Mouse (Mus musculus) stomach, embryonic 15.5 days (tissue): ENCODE measurements around the gene Tmem62. TPM values are rescaled to one million over a fixed set of nuclear protein-coding genes. Genes with fewer than 3 reads are reported as not detected.

Experiments
- ATAC-seq: fragments of 200-750 bp; cut with Nextera tagmentation; 2 replicates; pipeline ENCODE4 v1.8.0; 2017; ENCODE audit warnings: low read depth, moderate number of reproducible peaks, moderate TSS enrichment; ENCODE audit not compliant: insufficient read depth, low FRiP score
- H3K27ac ChIP-seq: fragments of 300-500 bp; sonication (generic); 2 replicates; pipeline ENCODE4 v1.5.1; 2015; ENCODE audit warnings: mild to moderate bottlenecking, inconsistent platforms
- H3K27me3 ChIP-seq: fragments of 300-500 bp; sonication (generic); replicated peaks from 2 replicates; pipeline ENCODE4 v1.6.1; 2015; ENCODE audit warnings: inconsistent platforms
- H3K36me3 ChIP-seq: fragments of 300-500 bp; sonication (generic); 2 replicates; pipeline ENCODE4 v1.6.1; 2015; ENCODE audit warnings: inconsistent platforms
- H3K4me1 ChIP-seq: fragments of 300-500 bp; sonication (generic); 2 replicates; pipeline ENCODE4 v1.6.1; 2015; ENCODE audit warnings: inconsistent platforms
- H3K4me2 ChIP-seq: fragments of 300-500 bp; sonication (generic); 2 replicates; pipeline ENCODE4 v1.6.1; 2015; ENCODE audit warnings: mild to moderate bottlenecking, inconsistent platforms
- H3K4me3 ChIP-seq: fragments of 300-500 bp; sonication (generic); replicated peaks from 2 replicates; pipeline ENCODE4 v1.5.1; 2015; ENCODE audit warnings: inconsistent platforms
- H3K9ac ChIP-seq: fragments of 300-500 bp; sonication (generic); 2 replicates; pipeline ENCODE4 v1.6.1; 2015; ENCODE audit warnings: inconsistent platforms
- H3K9me3 ChIP-seq: fragments of 300-500 bp; sonication (generic); 2 replicates; pipeline ENCODE4 v1.6.1; 2016; ENCODE audit warnings: inconsistent platforms
- WGBS: fragments of 180-500 bp; shearing (Covaris S2); methylation state at CpG from one replicate; pipeline ENCODE4 v1.1.7; 2015; 5-methylcytosine and 5-hydroxymethylcytosine counted together
- polyA plus RNA-seq: library from polyadenylated mRNA; unstranded; fragments of >200 nt; fragmentation: Nextera tagmentation; extraction: Ambion mirVana; gene quantifications from 2 replicates; pipeline ENCODE4 v1.2.1, GENCODE M21; 2015

Gene Tmem62
- polyA plus RNA-seq, 1 experiment from 2014 or later = 3.5 TPM

- WGBS = 68% methylated on average over 2 of the region's 2 CpGs
Observed at GRCm38 (mm10) chr2:121003586-121003985, 26.8 kb downstream of the Tmem62 start.

DNA sequence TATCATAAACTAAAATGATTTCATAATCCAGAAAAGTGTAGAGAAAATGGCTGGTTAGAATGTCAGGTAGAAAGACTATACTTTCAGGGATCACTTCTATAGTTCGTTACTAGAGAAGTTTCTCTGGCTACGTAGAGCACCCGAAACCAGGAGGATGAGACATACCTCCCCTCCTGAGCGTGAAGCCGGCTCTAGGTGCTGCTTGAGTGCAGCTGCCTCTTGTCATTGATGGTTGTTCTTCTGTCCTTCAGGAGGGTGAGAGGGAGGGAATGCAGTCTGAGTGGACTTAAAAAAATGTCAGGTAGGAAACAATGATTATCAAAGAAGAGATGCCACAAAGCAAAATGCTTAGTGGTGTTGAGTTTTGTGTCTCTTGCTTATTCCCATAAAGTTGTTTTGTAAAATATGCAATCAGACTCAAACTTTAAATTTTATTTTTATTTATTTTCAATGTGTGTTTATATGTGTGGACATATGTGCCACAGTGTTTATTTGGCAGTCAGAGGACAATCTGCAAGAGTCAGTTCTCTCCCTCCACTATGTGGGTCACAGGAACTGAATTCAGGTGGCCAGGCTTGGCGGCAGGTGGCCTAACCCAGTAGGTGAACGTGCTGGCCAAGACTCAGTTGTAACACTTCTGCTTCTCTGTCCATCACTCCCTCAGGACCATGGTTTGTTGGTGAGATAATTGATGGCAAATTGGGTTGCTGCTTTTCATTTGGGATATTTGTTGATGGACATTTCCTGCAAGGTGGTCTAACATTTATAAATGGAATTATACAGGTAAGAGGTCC, 27.4 kb downstream of the Tmem62 start:
- Histone ChIP-seq H3K4me2 (no peak overlapping the region), H3K9me3 (no peaks in the 10 kb centered on the region), H3K27ac (no peak overlapping the region), H3K27me3 (no peaks in the 10 kb centered on the region), H3K4me3 (no peak overlapping the region), H3K36me3 (no peaks in the 10 kb centered on the region), H3K4me1 (peaks cover 5% of the 10 kb centered on the region), H3K9ac (no peak overlapping the region)
- WGBS = 84% methylated on average over 7 of the region's 7 CpGs
- no peak for ATAC-seq

More at GRCm38 (mm10) chr2:121003586-121003985, 26.8 kb downstream of the Tmem62 start:
- Histone ChIP-seq H3K4me1 (no peaks in the 10 kb centered on the region), H3K36me3 (no peaks in the 10 kb centered on the region), H3K4me2 (no peak overlapping the region), H3K27me3 (no peaks in the 10 kb centered on the region), H3K9me3 (no peaks in the 10 kb centered on the region), H3K27ac (no peak overlapping the region), H3K9ac (no peak overlapping the region), H3K4me3 (no peak overlapping the region)
- ATAC-seq = no peak

GRCm38 (mm10) chr2:121006986-121007385, 30.2 kb downstream of the Tmem62 start:
- Histone ChIP-seq H3K36me3 (no peaks in the 10 kb centered on the region), H3K27me3 (no peaks in the 10 kb centered on the region), H3K9me3 (no peaks in the 10 kb centered on the region), H3K9ac (no peak overlapping the region), H3K27ac (no peak overlapping the region), H3K4me3 (no peak overlapping the region), H3K4me1 (peaks cover 7% of the 10 kb centered on the region), H3K4me2 (no peak overlapping the region)
- 81% methylated on average over 1 of the region's 1 CpGs for WGBS
- ATAC-seq = no peak

DNA sequence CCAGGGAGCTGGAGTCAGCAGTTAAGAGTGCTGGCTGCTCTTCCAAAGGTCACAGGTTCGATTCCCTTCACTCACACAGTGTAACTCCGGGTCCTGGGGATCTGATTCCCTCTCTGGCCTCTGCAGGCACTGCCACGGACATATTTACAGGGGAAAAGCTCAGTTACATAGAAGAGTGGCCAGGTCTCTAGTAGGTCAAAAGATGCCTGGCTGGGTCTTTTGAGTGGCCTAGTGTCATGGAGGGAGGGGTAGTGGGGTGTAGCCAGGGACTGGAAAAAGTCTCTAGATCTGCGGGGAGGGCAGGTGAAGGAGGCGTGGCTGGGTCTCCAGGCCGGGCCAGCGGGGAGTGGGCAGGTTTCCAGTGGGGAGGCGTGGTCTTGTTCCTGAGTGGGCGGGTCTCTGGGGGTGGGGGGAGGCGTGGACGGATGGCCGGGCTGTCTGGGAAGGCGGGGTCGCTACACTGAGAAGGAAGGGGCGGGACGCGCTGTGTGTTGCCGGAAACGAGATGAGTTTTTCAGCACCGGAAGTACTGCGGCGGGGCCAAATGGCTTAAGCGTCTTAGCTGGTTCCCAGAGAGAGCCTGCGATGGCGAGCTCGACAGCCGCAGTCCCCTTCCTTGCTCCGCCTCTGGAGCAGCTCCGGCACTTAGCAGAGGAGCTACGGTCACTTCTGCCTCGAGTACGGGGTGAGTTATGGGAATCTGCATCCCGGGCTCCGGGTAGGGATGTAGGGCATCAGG, 31.3 kb downstream of the Tmem62 start, which contains the start of gene Ccndbp1:
Gene Ccndbp1, plus strand, starts transcription at position 479 of the 739 bp plus-strand sequence.
- WGBS = 2% methylated on average over 34 of the region's 34 CpGs
- Histone ChIP-seq H3K36me3 (no peaks in the 10 kb centered on the region), H3K9me3 (no peaks in the 10 kb centered on the region), H3K27me3 (no peaks in the 10 kb centered on the region), H3K9ac (peak within 1 kb of the TSS; percentile 66), H3K4me2 (peak within 1 kb of the TSS; percentile 88), H3K4me1 (peaks cover 7% of the 10 kb centered on the region), H3K27ac (0 out of 2 replicates have a peak within 1 kb of the TSS, but pooled peaks have one; percentile 5), H3K4me3 (peak within 1 kb of the TSS; percentile 81)
- ATAC-seq = peak; percentile 97

DNA sequence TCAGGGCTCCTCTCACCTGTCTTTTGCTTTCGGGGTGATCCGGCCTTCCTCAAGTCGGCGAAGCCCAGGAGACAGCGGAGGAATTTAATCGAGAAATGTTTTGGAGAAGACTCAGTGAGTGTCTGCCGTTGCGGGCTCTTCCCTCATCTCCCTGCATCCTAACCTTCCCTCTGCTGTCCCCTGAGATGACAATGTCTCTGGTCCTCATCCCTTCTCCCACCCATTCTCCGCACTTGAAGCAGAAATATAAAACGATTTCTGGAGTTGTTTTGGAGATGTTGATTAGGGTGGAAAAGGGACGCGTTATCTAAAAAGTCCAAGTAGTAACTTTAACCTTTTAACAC, 31.8 kb downstream of the Tmem62 start:
- H3K4me3 ChIP-seq = peak overlapping the region; percentile 81
- H3K9me3 ChIP-seq = no peaks in the 10 kb centered on the region
- under 1% methylated on average over 12 of the region's 12 CpGs for WGBS
- H3K4me2 ChIP-seq = peak overlapping the region; percentile 88
- H3K27ac ChIP-seq = no peak overlapping the region
- peak overlapping the region; percentile 66 for H3K9ac ChIP-seq
- peaks cover 7% of the 10 kb centered on the region for H3K4me1 ChIP-seq
- no peaks in the 10 kb centered on the region for H3K27me3 ChIP-seq
- ATAC-seq = peak; percentile 7; the same call in 1 of the 2 replicates
- no peaks in the 10 kb centered on the region for H3K36me3 ChIP-seq

DNA sequence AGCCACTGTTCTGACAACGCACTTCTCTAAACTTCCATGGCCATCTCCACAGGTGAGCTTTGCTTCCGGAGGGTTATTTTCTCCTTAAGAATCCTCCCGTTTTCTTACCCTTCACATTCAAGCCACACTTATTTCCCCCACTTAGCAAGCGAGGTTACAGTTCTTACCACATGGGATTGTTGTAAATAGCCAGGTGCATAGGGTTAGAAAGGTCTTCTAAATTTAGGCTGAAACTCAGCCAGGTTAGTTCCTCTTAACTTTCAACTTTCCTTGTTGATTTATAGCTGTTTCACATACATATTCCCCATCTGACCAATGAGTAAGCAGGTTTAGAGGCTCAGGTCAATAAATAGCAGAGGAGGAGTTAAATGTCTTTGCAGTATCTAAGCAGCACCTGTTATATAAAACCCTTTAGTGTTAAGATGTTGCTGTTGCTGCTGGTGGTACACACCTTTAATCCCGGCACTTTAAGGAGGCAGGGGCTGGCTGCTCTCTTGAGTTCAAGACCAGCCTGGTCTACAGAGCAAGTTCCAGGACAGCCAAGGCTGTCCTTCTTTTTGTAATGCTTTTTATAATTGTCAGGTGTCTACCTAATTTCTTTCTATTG, 32.4 kb downstream of the Tmem62 start:
- H3K4me1 ChIP-seq = peaks cover 7% of the 10 kb centered on the region
- no peak for ATAC-seq
- H3K9me3 ChIP-seq = no peaks in the 10 kb centered on the region
- WGBS = 23% methylated on average over 5 of the region's 5 CpGs
- H3K27ac ChIP-seq = no peak overlapping the region
- peak overlapping the region; percentile 66 for H3K9ac ChIP-seq
- peak overlapping the region; percentile 81 for H3K4me3 ChIP-seq
- peak overlapping the region; percentile 88 for H3K4me2 ChIP-seq
- H3K27me3 ChIP-seq = no peaks in the 10 kb centered on the region
- no peaks in the 10 kb centered on the region for H3K36me3 ChIP-seq

DNA sequence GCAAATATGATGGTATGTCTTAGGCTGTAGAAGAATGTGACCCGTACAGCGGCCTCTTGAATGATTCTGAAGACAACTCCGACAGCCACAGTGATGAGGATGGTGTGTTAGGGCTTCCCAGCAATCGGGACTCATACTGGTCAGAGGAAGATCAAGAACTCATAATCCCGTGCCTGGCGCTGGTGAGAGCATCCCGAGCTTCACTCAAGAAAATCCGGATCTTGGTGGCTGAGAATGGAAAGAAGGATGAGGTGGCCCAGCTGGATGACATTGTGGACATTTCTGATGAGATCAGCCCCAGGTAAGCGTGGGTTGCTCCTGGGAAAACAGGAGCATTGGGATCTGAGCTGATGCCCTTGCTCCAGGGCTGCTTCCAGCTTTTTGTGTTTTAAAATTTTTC, 35.9 kb downstream of the Tmem62 start:
- H3K36me3 ChIP-seq = peaks cover 11% of the 10 kb centered on the region
- H3K4me2 ChIP-seq = no peak overlapping the region
- H3K27ac ChIP-seq = no peak overlapping the region
- WGBS = 91% methylated on average over 9 of the region's 9 CpGs
- no peak overlapping the region for H3K9ac ChIP-seq
- no peaks in the 10 kb centered on the region for H3K9me3 ChIP-seq
- no peak overlapping the region for H3K4me3 ChIP-seq
- no peak for ATAC-seq
- H3K27me3 ChIP-seq = no peaks in the 10 kb centered on the region
- peaks cover 7% of the 10 kb centered on the region for H3K4me1 ChIP-seq

- H3K27ac ChIP-seq = no peak overlapping the region
- no peaks in the 10 kb centered on the region for H3K27me3 ChIP-seq
- H3K9ac ChIP-seq = no peak overlapping the region
- H3K36me3 ChIP-seq = peaks cover 15% of the 10 kb centered on the region
- 75% methylated on average over 2 of the region's 2 CpGs for WGBS
- ATAC-seq = no peak
- H3K4me1 ChIP-seq = no peaks in the 10 kb centered on the region
- H3K4me2 ChIP-seq = no peak overlapping the region
- H3K4me3 ChIP-seq = no peak overlapping the region
- H3K9me3 ChIP-seq = no peaks in the 10 kb centered on the region
Observed at GRCm38 (mm10) chr2:121015507-121015906, 38.7 kb downstream of the Tmem62 start.

DNA sequence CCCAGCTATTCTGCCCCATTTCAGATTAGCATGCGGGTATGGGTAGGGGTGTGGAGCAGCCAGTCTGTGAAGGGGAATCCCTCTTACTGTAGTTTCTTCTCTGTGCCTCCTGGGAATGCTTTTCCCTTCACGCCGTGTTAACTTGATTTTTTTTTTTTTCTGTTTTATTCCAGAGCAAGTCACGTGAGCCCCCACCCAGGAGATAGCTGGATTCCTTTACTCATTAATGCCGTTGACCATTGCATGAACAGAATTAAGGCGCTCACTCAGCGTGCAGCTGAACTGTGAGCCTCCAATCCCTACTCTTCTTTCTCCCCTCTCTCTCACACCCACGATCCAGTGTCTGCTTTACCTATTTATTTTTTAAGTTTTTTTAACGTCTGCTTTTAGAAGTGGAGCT, 39.4 kb downstream of the Tmem62 start:
- Histone ChIP-seq H3K4me3 (no peak overlapping the region), H3K4me2 (no peak overlapping the region), H3K9ac (no peak overlapping the region), H3K27me3 (no peaks in the 10 kb centered on the region), H3K4me1 (no peaks in the 10 kb centered on the region), H3K27ac (no peak overlapping the region), H3K9me3 (no peaks in the 10 kb centered on the region), H3K36me3 (peaks cover 15% of the 10 kb centered on the region)
- no peak for ATAC-seq
- WGBS = 91% methylated on average over 9 of the region's 9 CpGs

DNA sequence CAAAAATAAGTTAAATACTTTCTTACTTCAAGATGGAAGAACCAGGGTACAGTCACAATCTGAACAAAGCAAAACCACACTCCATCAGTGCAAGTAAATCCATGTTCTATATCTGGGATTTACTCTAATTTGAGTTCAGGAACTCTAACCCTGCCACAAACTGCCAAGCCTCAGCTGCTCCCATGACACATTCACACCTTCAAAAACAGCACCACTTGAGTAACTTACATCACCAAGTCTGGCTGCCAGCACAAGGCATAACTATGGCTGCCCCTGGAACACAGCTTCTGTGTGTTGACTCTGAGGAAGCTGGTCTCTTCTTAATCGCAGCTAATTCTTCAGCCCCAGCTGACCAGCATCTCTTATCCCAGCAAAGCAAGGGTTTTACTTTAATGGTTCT, 40.3 kb downstream of the Tmem62 start:
- no peaks in the 10 kb centered on the region for H3K4me1 ChIP-seq
- H3K4me3 ChIP-seq = no peak overlapping the region
- no peak overlapping the region for H3K9ac ChIP-seq
- no peak overlapping the region for H3K4me2 ChIP-seq
- H3K27me3 ChIP-seq = no peaks in the 10 kb centered on the region
- H3K9me3 ChIP-seq = no peaks in the 10 kb centered on the region
- 83% methylated on average over 1 of the region's 1 CpGs for WGBS
- no peak for ATAC-seq
- no peak overlapping the region for H3K27ac ChIP-seq
- peaks cover 15% of the 10 kb centered on the region for H3K36me3 ChIP-seq

- H3K9me3 ChIP-seq = no peaks in the 10 kb centered on the region
- no peak overlapping the region for H3K27ac ChIP-seq
- peaks cover 1% of the 10 kb centered on the region for H3K36me3 ChIP-seq
- no peaks in the 10 kb centered on the region for H3K27me3 ChIP-seq
- H3K4me2 ChIP-seq = no peak overlapping the region
- no peak overlapping the region for H3K9ac ChIP-seq
- H3K4me1 ChIP-seq = no peaks in the 10 kb centered on the region
- H3K4me3 ChIP-seq = no peak overlapping the region
- 54% methylated on average over 5 of the region's 5 CpGs for WGBS
- ATAC-seq = no peak
Observed at GRCm38 (mm10) chr2:121022918-121023317, 46.1 kb downstream of the Tmem62 start.
